Mouse (Mus musculus) monocyte, adult 5-6 weeks (primary cell): Measurements from ENCODE around the gene Gm10226. TPM values are rescaled to one million over a fixed set of nuclear protein-coding genes. Genes with fewer than 3 reads are reported as not detected.

Experiments
- total RNA-seq: library from RNA; stranded (forward); fragments of 200-1000, 200-491, 200-594 nt; gene quantifications from 3 replicates; pipeline ENCODE4 v1.2.3, GENCODE M21; 2017

Gene Gm10226
- total RNA-seq, 1 experiment from 2014 or later: not detected

Other genes starting within 250 kb of the Gm10226 start
- gene Zfp51, start 241.5 kb upstream of the Gm10226 start, total RNA-seq: 26.6 to 33.0 TPM (median 27.2 TPM) in 3 replicates
- gene Zfp53, start 202.9 kb upstream of the Gm10226 start, total RNA-seq: 39.0 to 49.6 TPM (median 42.5 TPM) in 3 replicates
- 49.3 to 103 TPM (median 59.5 TPM) in 3 replicates for gene Zfp52, start 156.3 kb upstream of the Gm10226 start, total RNA-seq
- gene Zfp948, start 124.9 kb upstream of the Gm10226 start, total RNA-seq: 0.43 to 5.9 TPM (median 5.0 TPM) in 3 replicates
- 3.7 to 9.5 TPM (median 4.5 TPM) in 3 replicates for gene Zfp983, start 41.2 kb upstream of the Gm10226 start, total RNA-seq
- gene Zfp760, start 15.9 kb downstream of the Gm10226 start, total RNA-seq: 1.8 to 8.8 TPM (median 5.2 TPM) in 3 replicates
- gene Zfp229, start 38.9 kb downstream of the Gm10226 start, total RNA-seq: 0.96 to 5.0 TPM (median 1.8 TPM) in 3 replicates
- 0.49 TPM in 1 of 3 replicates, not detected in the others for gene Zfp820, start 153.9 kb downstream of the Gm10226 start, total RNA-seq
- gene Zfp995, start 218.1 kb downstream of the Gm10226 start, total RNA-seq: 17.9 to 26.0 TPM (median 18.1 TPM) in 3 replicates